Mouse (Mus musculus): ENCODE results near the gene Kcnk4. TPM values are rescaled to one million over a fixed set of nuclear protein-coding genes. Genes with fewer than 3 reads are reported as not detected.
"Not testable (repeated sequence)": the region's sequence is repeated elsewhere in the genome, so short reads cannot be mapped to it uniquely, and the experiment has no call there.

Kcnk4 gene
- polyA plus RNA-seq, 1 experiment from 2014 or later, result 1.4 TPM

- ATAC-seq (ENCODE audit: insufficient number of reproducible peaks, low FRiP score, low TSS enrichment, low read depth), result no peak
- no peak overlapping the region for H3K9ac ChIP-seq
- H3K27me3 ChIP-seq, result no peaks in the 10 kb centered on the region
- WGBS, result 81% methylated on average over 4 of the region's 4 CpGs
- H3K4me1 ChIP-seq, result no peaks in the 10 kb centered on the region
- H3K4me2 ChIP-seq (replicated peaks), result no peak overlapping the region
- no peak overlapping the region for H3K27ac ChIP-seq (replicated peaks)
- no peaks in the 10 kb centered on the region for H3K9me3 ChIP-seq (replicated peaks)
- H3K36me3 ChIP-seq, result 0 out of 2 replicates have a peak, but pooled peaks cover 2% of the 10 kb centered on the region
- no peak overlapping the region for H3K4me3 ChIP-seq (replicated peaks)
These were observed 34.7 kb downstream of the Kcnk4 start for GRCm38 (mm10) chr19:6899641-6900040.

- 83% methylated on average over 18 of the region's 18 CpGs for WGBS
- not testable (repeated sequence) for H3K9ac ChIP-seq; H3K4me2 ChIP-seq (replicated peaks); H3K27me3 ChIP-seq; H3K36me3 ChIP-seq; H3K9me3 ChIP-seq (replicated peaks); ATAC-seq (ENCODE audit: insufficient number of reproducible peaks, low FRiP score, low TSS enrichment, low read depth); H3K4me1 ChIP-seq; H3K4me3 ChIP-seq (replicated peaks); H3K27ac ChIP-seq (replicated peaks)
These were observed 38.6 kb downstream of the Kcnk4 start for GRCm38 (mm10) chr19:6895608-6896305.

- Histone ChIP-seq H3K4me2 (replicated peaks) (no peak overlapping the region), H3K36me3 (no peaks in the 10 kb centered on the region), H3K4me1 (no peaks in the 10 kb centered on the region), H3K27ac (replicated peaks) (no peak overlapping the region), H3K27me3 (no peaks in the 10 kb centered on the region), H3K9me3 (replicated peaks) (no peaks in the 10 kb centered on the region), H3K4me3 (replicated peaks) (no peak overlapping the region), H3K9ac (no peak overlapping the region)
- WGBS, result 84% methylated on average over 14 of the region's 14 CpGs
- no peak for ATAC-seq (ENCODE audit: insufficient number of reproducible peaks, low FRiP score, low TSS enrichment, low read depth)
These were observed 40.4 kb downstream of the Kcnk4 start for GRCm38 (mm10) chr19:6893731-6894451.

- Histone ChIP-seq H3K4me1 (no peaks in the 10 kb centered on the region), H3K4me3 (replicated peaks) (no peak overlapping the region), H3K27me3 (no peaks in the 10 kb centered on the region), H3K27ac (replicated peaks) (no peak overlapping the region), H3K9me3 (replicated peaks) (no peaks in the 10 kb centered on the region), H3K9ac (no peak overlapping the region), H3K4me2 (replicated peaks) (no peak overlapping the region), H3K36me3 (no peaks in the 10 kb centered on the region)
- WGBS, result 42% methylated on average over 4 of the region's 4 CpGs
- ATAC-seq (ENCODE audit: insufficient number of reproducible peaks, low FRiP score, low TSS enrichment, low read depth), result no peak
These were observed 41.8 kb downstream of the Kcnk4 start for GRCm38 (mm10) chr19:6892512-6892911.

- H3K4me1 ChIP-seq, result no peaks in the 10 kb centered on the region
- no peaks in the 10 kb centered on the region for H3K9me3 ChIP-seq (replicated peaks)
- no peaks in the 10 kb centered on the region for H3K27me3 ChIP-seq
- no peaks in the 10 kb centered on the region for H3K36me3 ChIP-seq
- no peak overlapping the region for H3K4me3 ChIP-seq (replicated peaks)
- WGBS, result 84% methylated on average over 4 of the region's 4 CpGs
- no peak overlapping the region for H3K27ac ChIP-seq (replicated peaks)
- H3K9ac ChIP-seq, result no peak overlapping the region
- no peak overlapping the region for H3K4me2 ChIP-seq (replicated peaks)
- no peak for ATAC-seq (ENCODE audit: insufficient number of reproducible peaks, low FRiP score, low TSS enrichment, low read depth)
These were observed 56.4 kb downstream of the Kcnk4 start for GRCm38 (mm10) chr19:6877965-6878364.

- no peak overlapping the region for H3K27ac ChIP-seq (replicated peaks)
- no peak overlapping the region for H3K4me2 ChIP-seq (replicated peaks)
- no peaks in the 10 kb centered on the region for H3K4me1 ChIP-seq
- no peak for ATAC-seq (ENCODE audit: insufficient number of reproducible peaks, low FRiP score, low TSS enrichment, low read depth)
- H3K27me3 ChIP-seq, result no peaks in the 10 kb centered on the region
- no peak overlapping the region for H3K9ac ChIP-seq
- H3K4me3 ChIP-seq (replicated peaks), result no peak overlapping the region
- no peaks in the 10 kb centered on the region for H3K36me3 ChIP-seq
- H3K9me3 ChIP-seq (replicated peaks), result no peaks in the 10 kb centered on the region
These were observed 57.5 kb downstream of the Kcnk4 start for GRCm38 (mm10) chr19:6876799-6877198.

GRCm38 (mm10) chr19:6875834-6876233 lies 58.5 kb downstream of the Kcnk4 start:
- H3K4me3 ChIP-seq (replicated peaks), result no peak overlapping the region
- no peaks in the 10 kb centered on the region for H3K9me3 ChIP-seq (replicated peaks)
- H3K27ac ChIP-seq (replicated peaks), result no peak overlapping the region
- H3K27me3 ChIP-seq, result no peaks in the 10 kb centered on the region
- 89% methylated on average over 6 of the region's 6 CpGs for WGBS
- no peak overlapping the region for H3K4me2 ChIP-seq (replicated peaks)
- ATAC-seq (ENCODE audit: insufficient number of reproducible peaks, low FRiP score, low TSS enrichment, low read depth), result no peak
- H3K36me3 ChIP-seq, result no peaks in the 10 kb centered on the region
- H3K4me1 ChIP-seq, result no peaks in the 10 kb centered on the region
- H3K9ac ChIP-seq, result no peak overlapping the region

- no peak overlapping the region for H3K4me3 ChIP-seq (replicated peaks)
- no peak for ATAC-seq (ENCODE audit: insufficient number of reproducible peaks, low FRiP score, low TSS enrichment, low read depth)
- WGBS, result 75% methylated on average over 1 of the region's 1 CpGs
These were observed 60.1 kb downstream of the Kcnk4 start for GRCm38 (mm10) chr19:6874257-6874656.

More at GRCm38 (mm10) chr19:6874257-6874656, 60.1 kb downstream of the Kcnk4 start:
- H3K4me2 ChIP-seq (replicated peaks), result no peak overlapping the region
- no peaks in the 10 kb centered on the region for H3K36me3 ChIP-seq
- H3K4me1 ChIP-seq, result 0 out of 2 replicates have a peak, but pooled peaks cover 2% of the 10 kb centered on the region
- H3K9me3 ChIP-seq (replicated peaks), result no peaks in the 10 kb centered on the region
- H3K9ac ChIP-seq, result no peak overlapping the region
- H3K27me3 ChIP-seq, result no peaks in the 10 kb centered on the region
- H3K27ac ChIP-seq (replicated peaks), result no peak overlapping the region

Small RNA genes lying within 50 kb of the gene (microRNA-seq; reads per million reads assigned to microRNA genes)
- 0.52 reads per million for gene Mir6990 (ENCODE audit: borderline number of aligned reads)

Other genes starting within 250 kb of the Kcnk4 start
- 32.0 and 34.2 TPM in 2 replicates for gene Rps6ka4, start 93.9 kb downstream of the Kcnk4 start, polyA plus RNA-seq (2015; fragmentation: Nextera tagmentation; extraction: Ambion mirVana)
- 0.80 and 1.8 TPM in 2 replicates for gene Ccdc88b, start 76.3 kb downstream of the Kcnk4 start, polyA plus RNA-seq (2015; fragmentation: Nextera tagmentation; extraction: Ambion mirVana)
- gene Trmt112, start 24.8 kb downstream of the Kcnk4 start, polyA plus RNA-seq (2015; fragmentation: Nextera tagmentation; extraction: Ambion mirVana), result 137 and 138 TPM in 2 replicates
- gene Prdx5, start 24.4 kb downstream of the Kcnk4 start, polyA plus RNA-seq (2015; fragmentation: Nextera tagmentation; extraction: Ambion mirVana), result 321 and 330 TPM in 2 replicates
- gene Esrra, start 12.7 kb downstream of the Kcnk4 start, polyA plus RNA-seq (2015; fragmentation: Nextera tagmentation; extraction: Ambion mirVana), result 15.2 and 16.1 TPM in 2 replicates
- gene Catsperz, start 9.1 kb downstream of the Kcnk4 start, polyA plus RNA-seq (2015; fragmentation: Nextera tagmentation; extraction: Ambion mirVana), result 4.0 and 5.1 TPM in 2 replicates
- 90.3 and 97.9 TPM in 2 replicates for gene Bad, start 7.3 kb upstream of the Kcnk4 start, polyA plus RNA-seq (2015; fragmentation: Nextera tagmentation; extraction: Ambion mirVana)
- gene Gpr137, start 8.0 kb upstream of the Kcnk4 start, polyA plus RNA-seq (2015; fragmentation: Nextera tagmentation; extraction: Ambion mirVana), result 41.8 and 42.2 TPM in 2 replicates
- gene Ppp1r14b, start 40.5 kb upstream of the Kcnk4 start, polyA plus RNA-seq (2015; fragmentation: Nextera tagmentation; extraction: Ambion mirVana), result 224 and 246 TPM in 2 replicates
- 48.2 and 49.1 TPM in 2 replicates for gene Plcb3, start 42.0 kb upstream of the Kcnk4 start, polyA plus RNA-seq (2015; fragmentation: Nextera tagmentation; extraction: Ambion mirVana)
- 112 and 119 TPM in 2 replicates for gene Fkbp2, start 46.0 kb upstream of the Kcnk4 start, polyA plus RNA-seq (2015; fragmentation: Nextera tagmentation; extraction: Ambion mirVana)
- gene Vegfb, start 53.1 kb upstream of the Kcnk4 start, polyA plus RNA-seq (2015; fragmentation: Nextera tagmentation; extraction: Ambion mirVana), result 51.5 and 53.2 TPM in 2 replicates
- 23.9 and 27.9 TPM in 2 replicates for gene Dnajc4, start 58.1 kb upstream of the Kcnk4 start, polyA plus RNA-seq (2015; fragmentation: Nextera tagmentation; extraction: Ambion mirVana)
- 22.2 and 24.1 TPM in 2 replicates for gene Nudt22, start 61.6 kb upstream of the Kcnk4 start, polyA plus RNA-seq (2015; fragmentation: Nextera tagmentation; extraction: Ambion mirVana)
- gene Trpt1, start 61.6 kb upstream of the Kcnk4 start, polyA plus RNA-seq (2015; fragmentation: Nextera tagmentation; extraction: Ambion mirVana), result 12.5 and 12.7 TPM in 2 replicates
- gene Fermt3, start 85.0 kb upstream of the Kcnk4 start, polyA plus RNA-seq (2015; fragmentation: Nextera tagmentation; extraction: Ambion mirVana), result 12.4 and 14.2 TPM in 2 replicates
- 228 and 244 TPM in 2 replicates for gene Stip1, start 105.5 kb upstream of the Kcnk4 start, polyA plus RNA-seq (2015; fragmentation: Nextera tagmentation; extraction: Ambion mirVana)
- 22.1 and 26.6 TPM in 2 replicates for gene Macrod1, start 122.3 kb upstream of the Kcnk4 start, polyA plus RNA-seq (2015; fragmentation: Nextera tagmentation; extraction: Ambion mirVana)
- gene Flrt1, start 171.2 kb upstream of the Kcnk4 start, polyA plus RNA-seq (2015; fragmentation: Nextera tagmentation; extraction: Ambion mirVana), result 13.5 and 19.2 TPM in 2 replicates